Mouse (Mus musculus) midbrain, embryonic 14.5 days (tissue): ENCODE measurements around the gene Slc10a6. TPM values are rescaled to one million over a fixed set of nuclear protein-coding genes. Genes with fewer than 3 reads are reported as not detected.

Experiments
- polyA plus RNA-seq: library from polyadenylated mRNA; unstranded; fragments of >200 nt; fragmentation: Nextera tagmentation; extraction: Ambion mirVana; gene quantifications from 2 replicates; pipeline ENCODE4 v1.2.1, GENCODE M21; 2014

Gene Slc10a6
- polyA plus RNA-seq, 1 experiment from 2014 or later, result 0.29 TPM

Other genes starting within 250 kb of the Slc10a6 start
- 5.4 and 8.7 TPM in 2 replicates for gene Ptpn13, start 204.2 kb downstream of the Slc10a6 start, polyA plus RNA-seq
- 0.29 TPM in 1 of 2 replicates, not detected in the other for gene 1700016H13Rik, start 26.6 kb upstream of the Slc10a6 start, polyA plus RNA-seq
- 1.5 and 2.6 TPM in 2 replicates for gene Aff1, start 63.0 kb upstream of the Slc10a6 start, polyA plus RNA-seq